Mouse (Mus musculus) adrenal gland, postnatal 4 days (tissue): ENCODE results near the gene Avil. TPM values are rescaled to one million over a fixed set of nuclear protein-coding genes. Genes with fewer than 3 reads are reported as not detected.

Experiments
- DNase-seq, 2 experiments: peaks; one replicate each; pipeline ENCODE4 v3.0.0; 2021 to 2022; ENCODE audit warnings: low spot score in 2 of 2, mixed read lengths in 2 of 2
- long read RNA-seq, 2 experiments: library from polyadenylated mRNA; stranded (forward); transcript quantifications; one replicate each; pipeline ENCODE4 v2.0.0; 2021
- total RNA-seq, 2 experiments: library from RNA; stranded (reverse); gene quantifications; 2 replicates each; pipeline ENCODE4 v1.2.3; 2021

Gene Avil
- under 1 TPM; 0.67 to 0.90 TPM for total RNA-seq
- long read RNA-seq, experiment 1 = 0 reads
- long read RNA-seq, experiment 2 = 0 reads

DNA sequence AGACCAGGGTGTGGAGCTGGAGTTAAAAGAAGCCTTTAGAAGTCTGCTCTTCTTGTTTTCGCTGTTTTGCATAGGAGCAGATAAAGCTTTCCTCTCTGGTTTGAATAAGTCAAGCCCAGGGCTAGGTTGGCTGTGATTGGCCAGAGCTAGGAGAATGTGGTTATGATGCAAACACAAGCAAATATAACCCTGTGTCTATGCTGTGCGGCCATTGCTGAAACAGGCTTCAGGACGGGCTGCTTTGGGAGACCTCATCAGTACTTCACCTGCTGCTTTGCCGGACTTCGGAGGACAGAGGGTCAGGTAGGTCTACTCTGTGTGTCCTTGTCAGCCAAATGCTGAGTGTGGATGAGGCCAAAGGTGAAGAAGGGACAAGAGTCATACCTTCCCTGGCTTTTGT lies at the start of gene Avil:
Gene Avil, plus strand, starts transcription at position 181 of the 400 bp plus-strand sequence.
- no peak for DNase-seq

DNA sequence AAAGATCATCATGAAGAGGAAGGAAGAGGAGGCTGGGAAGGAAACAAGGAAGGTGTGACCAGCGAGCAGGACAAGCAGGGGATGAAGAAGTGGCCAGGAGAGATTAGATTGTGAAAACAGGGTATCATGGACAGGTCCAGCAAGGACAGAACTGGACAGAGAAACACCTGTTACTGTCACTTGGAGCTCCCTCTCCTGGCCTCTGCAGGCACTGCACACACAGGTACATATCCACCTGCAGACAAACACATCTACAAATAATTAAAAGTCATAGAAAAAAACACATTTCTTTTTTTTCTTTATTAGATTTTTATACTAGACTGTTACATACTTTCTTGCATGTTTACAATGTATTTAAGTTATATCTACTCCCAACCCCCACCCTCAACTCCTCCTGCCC lies 48.1 kb upstream of the Avil start:
- no peak for DNase-seq

DNA sequence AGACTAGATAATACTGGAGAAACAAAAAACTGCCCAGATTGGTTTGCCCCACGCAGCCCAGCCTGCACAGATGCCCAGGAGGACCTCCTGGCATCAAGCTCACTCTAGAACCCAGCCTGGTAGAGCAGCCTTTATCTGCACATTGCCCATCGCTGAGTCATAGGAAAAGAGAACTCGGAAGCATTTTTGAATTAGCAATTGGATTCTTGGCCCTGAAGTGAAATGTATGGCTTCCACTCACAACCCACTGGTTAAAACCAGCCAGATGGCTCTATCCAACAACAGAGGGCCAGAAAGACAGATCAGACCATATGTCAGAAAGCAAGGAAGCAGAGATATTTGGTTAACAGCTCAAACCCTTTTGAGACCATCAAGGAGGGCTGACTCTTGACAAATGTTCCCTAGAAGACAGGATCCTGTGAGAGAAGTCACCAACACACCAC lies 47.5 kb upstream of the Avil start:
- no peak for DNase-seq

DNA sequence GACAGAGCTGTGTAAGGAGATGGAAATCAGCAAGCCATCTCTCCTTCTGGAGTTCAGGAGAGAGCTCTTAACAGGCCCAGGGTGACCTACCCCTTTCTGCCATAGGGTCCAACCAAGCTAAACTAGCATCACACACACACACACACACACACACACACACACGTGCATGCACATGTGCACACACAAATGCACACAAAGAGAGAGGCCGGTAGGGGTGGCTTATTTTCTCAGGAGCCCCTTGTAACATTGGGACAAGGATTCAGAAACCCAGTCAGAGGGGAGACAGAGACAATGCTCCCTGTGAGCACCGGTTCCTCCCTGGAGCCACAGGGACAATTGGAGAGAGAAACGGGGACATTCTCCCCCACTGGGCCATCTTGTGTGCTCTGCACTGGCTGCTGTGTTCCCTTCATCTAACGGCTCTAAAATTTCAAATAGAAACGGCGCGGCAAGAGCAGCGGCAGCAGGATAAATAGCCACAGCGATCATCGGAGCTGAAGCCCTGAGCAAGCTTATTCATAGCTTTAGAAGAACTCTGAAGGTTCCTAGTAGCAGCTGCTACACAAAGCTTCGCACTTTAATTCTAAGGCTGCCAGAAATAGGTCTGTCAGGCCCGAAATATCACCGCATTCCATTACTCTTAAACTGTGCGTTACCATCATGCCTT lies 43.7 kb upstream of the Avil start:
- no peak for DNase-seq

DNA sequence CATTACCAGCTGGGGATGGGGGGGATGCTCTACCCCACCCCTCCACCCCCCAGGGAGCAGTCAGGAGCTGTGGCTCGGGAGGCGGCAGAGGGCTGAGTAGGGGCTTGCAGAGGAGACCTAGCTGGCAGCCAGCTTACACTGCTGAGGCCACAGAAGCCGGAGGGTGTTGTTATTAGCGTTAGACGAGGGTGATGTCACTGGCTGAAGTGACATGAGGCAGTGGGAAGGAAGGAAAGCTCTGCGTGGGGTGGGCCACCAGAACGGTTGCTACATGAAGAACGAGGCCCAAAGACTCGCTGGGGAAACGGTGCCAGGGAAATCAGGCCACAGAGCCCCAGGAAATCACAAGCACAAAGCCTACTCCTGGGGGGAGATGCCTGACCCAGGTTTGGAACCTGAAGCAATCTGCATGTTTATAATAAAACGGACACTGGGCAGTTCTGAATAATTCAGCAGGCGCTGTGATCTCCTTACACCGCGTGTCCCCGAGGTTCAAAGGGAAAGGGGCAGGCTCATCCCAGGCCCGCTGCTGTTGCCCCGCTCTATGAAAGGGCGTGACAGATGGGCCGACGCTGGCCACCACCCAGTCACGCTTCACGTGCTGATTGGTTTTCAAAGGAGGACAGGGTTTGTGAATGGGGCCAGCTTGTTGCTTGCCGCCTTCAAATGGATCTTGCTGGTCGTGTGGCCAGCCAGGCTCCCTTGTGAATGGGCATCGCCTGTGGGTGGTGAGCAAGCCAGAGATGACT lies 43.0 kb upstream of the Avil start:
- peak in 1 of 2 experiments; percentile 33 for DNase-seq

DNA sequence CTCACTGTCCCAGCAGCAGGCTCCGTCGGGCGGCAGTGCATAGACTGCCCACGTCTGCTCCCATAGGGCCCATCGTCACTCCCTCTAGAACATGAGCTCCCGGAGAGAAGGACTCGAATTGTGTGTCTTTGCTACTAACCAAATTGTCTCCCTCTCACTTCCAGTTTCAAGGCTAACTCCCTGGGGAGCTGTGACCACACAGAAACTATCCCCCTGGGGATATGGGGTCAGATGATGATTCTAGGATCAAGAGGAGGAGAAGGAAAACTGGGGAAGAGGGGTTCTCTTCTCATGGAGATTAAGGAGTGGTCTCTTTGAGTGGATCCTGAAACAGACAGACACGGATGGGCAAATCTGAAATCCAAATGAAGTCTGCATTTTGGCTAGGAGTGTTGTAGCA lies 40.0 kb upstream of the Avil start:
- DNase-seq = no peak

DNA sequence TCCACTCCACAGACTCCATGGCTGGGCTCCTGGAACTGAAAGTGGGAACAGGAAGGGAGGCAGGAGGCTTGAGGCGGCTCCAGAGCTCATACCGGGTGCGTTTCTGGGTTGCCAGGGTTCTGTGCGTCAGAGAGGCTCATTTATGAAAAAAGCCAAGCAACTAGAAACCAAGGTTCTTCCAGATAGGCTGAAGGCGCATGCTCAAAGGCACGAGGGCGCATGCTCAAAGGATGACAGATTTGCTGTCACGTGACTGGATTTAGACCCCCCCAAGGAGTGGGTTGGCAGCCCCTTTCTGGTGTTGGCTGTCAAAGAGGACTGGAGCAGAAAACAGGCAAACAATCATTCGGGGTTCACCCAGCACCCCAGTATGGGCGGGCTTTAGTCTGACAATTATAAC lies 38.8 kb upstream of the Avil start:
- DNase-seq = peak in 1 of 2 experiments; percentile 39

DNA sequence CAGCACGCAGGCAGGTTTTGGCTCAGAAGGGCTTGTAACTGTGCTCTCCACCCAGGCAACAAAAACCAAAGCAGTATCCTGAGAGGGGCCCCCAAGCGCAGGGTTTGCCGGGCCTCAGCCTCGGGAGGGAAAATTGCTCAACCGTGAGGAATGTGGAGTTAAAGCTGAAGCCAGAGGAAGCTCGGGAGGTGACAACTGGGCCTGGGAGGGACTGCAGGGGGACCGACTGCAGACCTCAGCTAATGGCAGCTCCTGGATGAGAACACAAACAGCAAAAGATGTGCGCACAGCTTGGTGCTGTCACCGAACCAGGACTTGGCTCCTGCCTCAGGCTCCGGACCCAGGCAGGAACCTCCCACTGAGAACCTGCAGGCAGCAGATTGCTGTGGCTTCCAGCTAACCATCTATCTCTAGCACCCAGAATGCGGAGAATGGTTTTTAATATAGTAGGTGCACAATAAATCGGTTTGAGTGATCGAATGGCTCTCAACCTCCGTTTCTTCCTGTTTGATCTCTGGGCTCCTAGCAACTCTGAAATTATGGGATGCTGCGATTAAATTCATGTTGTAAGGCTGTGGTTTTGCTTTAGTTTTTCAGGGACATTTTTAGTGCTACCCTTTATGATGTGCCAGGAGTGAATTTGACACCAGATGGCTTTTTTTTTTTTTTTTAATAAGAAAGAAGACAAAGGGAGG lies 38.1 kb upstream of the Avil start:
- DNase-seq = peak in 1 of 2 experiments; percentile 42

DNA sequence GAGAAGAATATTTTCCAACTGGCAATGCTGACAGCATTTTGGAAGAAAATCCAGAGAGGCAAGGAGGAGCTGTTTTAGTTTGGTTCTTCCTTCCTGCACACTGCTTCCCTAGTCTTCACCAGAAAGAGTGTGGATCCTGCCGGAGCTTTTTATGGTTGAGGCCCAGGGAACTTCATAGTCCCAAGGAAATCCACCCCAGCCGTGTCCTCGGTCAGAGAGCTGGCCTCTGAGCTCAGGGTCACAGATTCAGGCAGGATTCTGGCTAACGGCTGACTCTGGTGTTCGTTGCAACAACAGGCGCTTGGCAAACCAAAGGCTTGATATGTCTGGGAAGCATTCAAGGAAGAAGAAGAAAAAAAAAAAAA lies 37.6 kb upstream of the Avil start:
- no peak for DNase-seq

DNA sequence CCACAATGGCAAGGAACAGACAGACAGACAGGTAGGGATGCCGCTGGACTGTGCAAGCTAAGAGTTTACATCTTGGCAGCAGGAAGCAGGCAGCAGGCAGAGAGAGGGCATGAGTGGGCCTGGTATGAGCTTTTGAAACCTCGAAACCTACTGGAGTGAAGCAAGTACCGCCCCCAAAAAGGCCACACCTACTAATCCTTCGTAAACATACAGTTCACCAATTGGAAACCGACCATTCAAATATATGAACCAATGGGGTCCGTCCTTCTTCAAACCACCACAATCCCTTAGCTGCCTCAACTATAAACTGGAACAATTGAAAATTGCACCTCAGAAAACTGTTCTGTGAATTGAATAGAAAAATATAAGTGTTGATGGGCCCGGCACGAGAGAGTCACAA lies 36.7 kb upstream of the Avil start:
- DNase-seq = no peak

DNA sequence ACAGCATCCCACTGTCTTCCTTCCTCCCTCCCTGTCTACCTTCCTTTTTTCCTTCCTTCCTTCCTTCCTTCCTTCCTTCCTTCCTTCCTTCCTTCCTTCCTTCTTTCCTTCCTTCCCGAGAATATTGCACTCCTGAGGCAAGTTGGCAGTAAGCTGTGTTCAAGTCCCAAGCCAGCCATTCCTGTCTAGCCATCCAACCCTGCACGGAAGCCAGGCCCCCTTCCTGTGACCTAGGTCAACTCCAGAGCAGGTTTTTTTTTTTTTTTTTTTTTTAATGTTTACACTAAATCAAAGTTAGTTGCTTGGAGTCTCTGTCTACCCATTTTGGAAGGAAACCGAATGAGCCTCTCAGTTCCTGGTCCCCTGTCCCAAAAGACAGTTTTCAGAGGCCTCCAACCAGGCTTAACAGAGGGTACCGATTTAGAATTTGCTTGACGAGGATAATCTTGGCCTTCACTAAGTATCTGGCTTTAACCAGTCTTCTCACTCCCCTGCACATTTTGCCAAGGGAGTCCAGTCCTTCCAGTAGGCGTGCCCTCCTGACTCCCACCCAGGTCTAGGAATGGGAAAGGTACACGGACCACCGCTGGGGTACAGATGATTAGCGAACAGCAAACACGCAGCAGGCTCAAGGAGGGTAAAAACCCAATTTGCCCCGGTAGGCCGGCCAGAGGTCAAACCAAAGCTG lies 29.0 kb upstream of the Avil start:
- no peak for DNase-seq

DNA sequence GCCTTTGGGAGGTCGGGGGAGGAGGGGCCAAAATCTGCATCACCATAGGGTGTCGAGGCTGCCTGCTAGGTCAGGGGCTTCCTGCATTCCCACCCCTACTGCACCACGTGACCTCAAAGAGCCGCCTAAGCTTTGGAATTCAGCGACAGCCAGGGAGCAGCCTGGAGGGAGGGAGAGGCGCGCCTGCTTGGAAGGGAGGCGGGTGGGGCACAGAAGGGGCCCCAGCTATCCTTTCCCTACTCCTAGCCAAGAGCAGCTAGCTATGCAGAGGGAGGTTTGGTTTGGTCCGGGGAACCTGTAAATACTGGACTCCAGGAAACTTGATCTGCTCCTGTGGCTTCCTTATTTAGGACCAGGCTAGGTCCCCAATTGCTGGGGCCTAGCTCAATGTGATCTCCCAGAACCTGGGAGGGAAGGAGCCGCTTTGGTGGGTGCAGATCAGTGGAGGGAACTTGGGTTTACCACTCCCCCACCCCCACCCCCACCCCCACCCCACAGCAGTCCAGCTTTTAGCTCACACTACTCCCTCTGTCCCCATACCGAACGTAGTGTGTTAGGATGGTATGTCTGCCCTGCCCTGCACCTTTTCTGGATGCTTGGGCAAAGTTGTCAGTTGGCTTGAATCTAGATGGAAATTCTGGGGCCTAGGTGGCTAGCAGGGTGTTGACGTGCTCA lies 28.3 kb upstream of the Avil start:
- no peak for DNase-seq

DNA sequence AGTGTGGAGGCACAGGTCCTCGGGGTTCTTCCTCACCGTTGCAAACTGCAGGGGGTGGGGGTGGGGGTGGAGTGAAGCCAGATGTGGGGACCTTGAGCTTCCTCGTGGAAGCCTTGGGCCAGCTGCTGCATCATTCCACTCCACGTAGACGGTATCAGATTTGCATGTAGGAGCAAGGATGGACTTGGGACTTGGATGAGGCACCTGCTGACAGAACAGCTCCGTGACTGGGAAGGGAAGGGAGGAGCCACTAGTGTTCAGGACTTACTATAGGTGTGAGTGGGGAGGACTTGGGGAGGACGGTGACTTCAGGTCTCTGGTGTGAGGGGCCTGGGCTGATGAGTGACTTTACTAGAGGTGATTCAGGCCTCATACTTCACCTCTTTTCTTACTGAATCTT lies 27.5 kb upstream of the Avil start:
- DNase-seq = no peak

DNA sequence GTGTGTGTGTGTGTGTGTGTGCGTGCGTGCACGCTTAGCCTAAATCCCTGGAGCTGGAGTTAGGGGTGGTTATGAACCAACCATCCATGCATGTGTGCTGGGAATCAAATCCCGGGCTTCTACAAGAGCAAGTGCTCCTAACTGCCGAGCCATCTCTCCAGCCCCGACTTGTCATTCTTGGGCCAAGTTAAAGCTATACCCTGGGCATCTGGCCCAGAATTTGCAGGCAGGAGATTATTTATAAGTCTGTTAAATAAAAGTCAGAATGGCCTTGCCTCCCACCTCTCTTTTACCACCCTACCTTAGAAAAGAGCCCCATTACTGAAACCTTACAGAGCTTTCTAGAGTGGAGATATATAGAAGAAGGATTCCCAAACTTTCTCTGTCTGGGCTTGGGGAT lies 24.8 kb upstream of the Avil start:
- no peak for DNase-seq

DNA sequence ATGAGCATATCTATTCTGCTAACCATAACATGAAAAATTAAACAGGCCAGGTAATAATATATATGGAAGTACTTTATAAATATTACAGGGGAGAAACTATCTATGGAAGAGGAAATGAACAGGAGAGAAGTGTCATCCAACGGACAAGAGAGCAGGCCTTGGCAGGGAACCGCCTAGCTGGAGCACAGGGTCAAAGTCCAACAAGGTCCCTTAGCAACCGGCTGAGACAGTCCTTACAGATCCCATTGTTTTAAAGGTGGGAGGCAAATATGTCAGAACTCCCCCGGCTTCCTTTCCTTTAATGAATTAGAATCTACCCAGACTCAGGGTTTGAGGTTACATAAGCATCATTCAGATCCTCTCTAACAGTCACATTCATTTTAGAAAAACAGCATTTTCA lies 23.4 kb upstream of the Avil start:
- no peak for DNase-seq

DNA sequence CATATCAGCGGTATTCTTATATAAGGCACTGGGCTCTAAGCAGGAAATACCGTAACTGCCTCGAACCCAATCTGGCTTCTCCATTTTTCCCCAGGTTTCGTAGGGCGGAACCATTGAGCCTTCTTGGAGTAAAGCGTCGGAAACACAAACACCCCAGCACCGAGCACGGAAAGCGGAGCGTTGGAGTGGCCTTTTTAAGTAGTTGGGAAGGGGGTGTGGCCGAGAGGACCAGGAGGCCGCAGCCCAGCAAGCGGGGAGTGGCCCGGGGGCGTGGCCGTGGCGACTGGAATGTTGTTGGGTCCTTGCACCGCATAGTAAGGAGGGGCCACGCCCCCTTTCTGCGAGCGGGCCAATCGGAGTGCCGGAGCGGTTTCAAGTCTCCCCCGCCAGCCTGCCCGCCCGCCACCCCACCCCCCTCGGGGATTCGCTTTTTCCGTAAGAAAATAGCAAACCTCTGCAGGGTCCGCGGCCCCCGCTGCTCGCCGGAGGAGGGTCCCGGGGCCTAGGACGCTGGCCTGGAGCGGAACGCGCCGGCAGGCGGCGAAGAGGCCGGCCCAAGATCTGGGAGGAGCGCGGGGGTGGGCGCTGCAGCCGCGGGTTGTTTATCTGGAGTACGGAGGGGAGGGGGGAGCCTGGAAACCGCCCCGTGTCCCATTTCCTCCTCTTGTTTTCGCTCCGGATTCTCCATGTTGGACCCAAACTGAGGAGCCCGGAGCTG lies 22.1 kb upstream of the Avil start, which contains the start of gene Ctdsp2:
Gene Ctdsp2, plus strand, starts transcription at position 441 of the 718 bp plus-strand sequence.
- DNase-seq = peak; percentile 100

DNA sequence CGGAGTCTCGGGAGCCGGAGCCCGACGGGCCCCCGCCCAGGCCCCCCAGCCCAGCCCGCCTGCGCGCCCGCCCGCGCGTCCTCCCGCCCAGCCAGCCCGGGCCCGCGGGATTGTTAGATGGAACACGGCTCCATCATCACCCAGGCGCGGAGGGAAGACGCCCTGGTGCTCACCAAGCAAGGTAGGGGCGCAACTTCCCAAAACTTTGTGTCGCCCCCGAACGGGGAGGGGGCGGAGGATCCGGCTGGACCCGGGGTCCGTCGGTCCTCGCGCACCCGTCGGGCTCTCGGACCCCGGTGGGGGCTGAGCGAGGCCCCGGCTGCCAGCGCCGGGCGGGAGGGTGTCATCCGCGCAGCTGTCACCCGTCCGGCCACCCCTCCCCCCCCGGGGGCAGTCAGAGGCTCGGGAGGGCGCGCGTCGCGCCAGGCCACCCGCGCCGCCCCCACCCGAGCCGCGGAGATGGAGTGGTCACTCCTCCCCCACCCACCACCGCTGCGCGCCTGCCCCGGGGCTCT lies 21.3 kb upstream of the Avil start:
- peak; percentile 29 to 50 for DNase-seq

DNA sequence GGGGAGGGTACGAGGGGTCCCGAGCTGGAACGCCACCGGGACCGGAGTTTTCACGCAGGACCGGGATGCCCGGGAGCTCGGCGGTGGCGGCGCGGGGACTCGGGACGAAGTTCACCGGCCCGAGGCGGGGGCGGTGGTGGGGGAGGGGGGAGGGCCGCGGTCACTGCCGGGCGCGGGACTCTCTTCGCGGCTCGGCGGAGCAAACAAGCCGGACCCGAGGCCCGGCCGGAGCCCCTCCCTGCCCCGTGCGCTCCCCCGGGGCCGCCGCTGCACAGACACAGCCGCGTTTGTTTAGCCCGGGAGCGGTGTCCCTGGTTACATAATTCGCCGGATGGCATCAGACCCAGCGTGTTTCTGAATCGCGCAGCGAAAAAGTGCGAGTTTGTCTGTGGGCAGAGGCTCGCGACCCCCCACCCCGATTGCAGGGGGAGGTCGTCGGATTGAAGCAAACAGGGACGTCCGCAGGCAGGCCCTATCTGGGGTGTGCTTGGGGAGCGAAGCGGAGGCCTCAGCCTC lies 20.8 kb upstream of the Avil start:
- no peak for DNase-seq

DNA sequence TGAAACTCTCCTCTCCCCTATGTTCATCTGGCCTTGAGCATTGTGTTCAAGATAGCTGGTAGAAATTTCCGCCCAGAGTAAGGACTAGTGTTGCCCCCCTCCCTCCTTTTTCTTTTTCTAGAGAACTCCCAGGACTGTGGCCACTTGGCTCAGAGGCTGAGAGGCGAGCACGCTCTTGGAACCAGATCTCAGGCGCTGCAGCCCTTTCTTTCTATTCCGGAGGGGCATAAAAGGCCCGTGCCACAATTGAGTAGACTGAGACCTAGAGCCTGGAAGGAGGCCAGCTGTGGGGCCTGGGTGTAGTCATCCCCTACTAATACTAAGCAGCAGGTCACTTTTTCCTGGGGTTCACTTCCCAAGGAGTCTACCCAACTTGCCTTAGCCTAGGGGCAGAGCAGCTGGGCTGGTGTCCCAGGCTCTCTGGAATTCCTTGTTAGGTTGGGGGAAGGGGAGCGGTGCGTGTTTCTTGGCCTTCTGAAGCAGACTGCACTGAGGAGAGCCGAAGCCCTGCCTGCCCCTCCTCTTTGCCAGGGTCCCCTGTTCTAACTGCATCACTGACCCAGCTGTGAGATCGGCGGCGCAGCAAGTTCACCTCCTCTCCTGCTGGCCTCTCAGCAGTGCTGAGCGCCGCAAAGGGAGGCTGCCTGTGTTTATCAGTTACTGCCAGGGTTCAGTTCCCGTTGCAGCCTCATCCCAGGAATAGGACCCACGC lies 20.1 kb upstream of the Avil start:
- no peak for DNase-seq
